Mouse (Mus musculus) G1E (cell line): Measurements from ENCODE around the gene Ovch2. TPM values are rescaled to one million over a fixed set of nuclear protein-coding genes. Genes with fewer than 3 reads are reported as not detected.

Experiments
- ATAC-seq: 2 replicates; pipeline ENCODE4 v1.8.0; 2016; ENCODE audit warnings: mild to moderate bottlenecking; ENCODE audit not compliant: insufficient number of reproducible peaks, poor library complexity, low FRiP score, severe bottlenecking; ENCODE audit errors: extremely low read depth
- DNase-seq: peaks from one replicate; pipeline ENCODE4 v3.0.0; 2012; ENCODE audit warnings: low spot score
- H3K27me3 ChIP-seq: 2 replicates; pipeline ENCODE4 v1.6.1; 2012; ENCODE audit warnings: mild to moderate bottlenecking, low read length, inconsistent platforms; ENCODE audit not compliant: insufficient read depth
- H3K36me3 ChIP-seq: replicated peaks from 2 replicates; pipeline ENCODE3; 2012; ENCODE audit warnings: mild to moderate bottlenecking, inconsistent platforms
- H3K4me1 ChIP-seq: 2 replicates; pipeline ENCODE4 v1.6.1; 2012; ENCODE audit warnings: low read depth, low read length, inconsistent platforms, mixed read lengths; ENCODE audit not compliant: insufficient read depth
- H3K4me3 ChIP-seq: 2 replicates; pipeline ENCODE4 v1.5.1; 2012; ENCODE audit warnings: low read depth, mild to moderate bottlenecking, inconsistent platforms, low read length, moderate library complexity, mixed read lengths
- H3K9me3 ChIP-seq: replicated peaks from 2 replicates; pipeline ENCODE4 v1.6.1; 2012; ENCODE audit warnings: inconsistent platforms
- CTCF ChIP-seq: IDR thresholded peaks from 2 replicates; pipeline ENCODE4 v1.5.1; 2012; ENCODE audit warnings: low read depth, low read length, inconsistent platforms, mixed read lengths
- GATA1 ChIP-seq: IDR thresholded peaks from 2 replicates; pipeline ENCODE4 v1.6.1; 2012; ENCODE audit warnings: borderline replicate concordance, low read length, inconsistent platforms, mixed read lengths
- GATA2 ChIP-seq: IDR thresholded peaks from 2 replicates; pipeline ENCODE4 v1.6.1; 2012; ENCODE audit warnings: low read depth, low read length, inconsistent platforms, borderline replicate concordance
- POLR2AphosphoS5 ChIP-seq: IDR thresholded peaks from 2 replicates; pipeline ENCODE4 v1.6.1; 2012; ENCODE audit warnings: low read depth, low read length, inconsistent platforms; ENCODE audit not compliant: insufficient replicate concordance
- TAL1 ChIP-seq: conservative IDR thresholded peaks from 2 replicates; pipeline ENCODE4 v1.6.1; 2012; ENCODE audit warnings: low read depth, low read length, inconsistent platforms, mixed read lengths
- polyA plus RNA-seq: library from polyadenylated mRNA; stranded (reverse); fragments of >175 nt; gene quantifications from 2 replicates; pipeline ENCODE4 v1.2.3, GENCODE M21; 2012
- total RNA-seq, 2 experiments: library from RNA; stranded (forward) in 1 of 2; stranded (reverse) in 1 of 2; fragments of 200-1000 nt in 1 of 2; fragments of >200 nt in 1 of 2; fragmentation: Nextera tagmentation in 1 of 2; gene quantifications; 2 replicates each; pipeline ENCODE4 v1.2.3; 2014 to 2017

The Ovch2 gene
- total and polyA plus RNA-seq, 3 experiments, result not detected

DNA sequence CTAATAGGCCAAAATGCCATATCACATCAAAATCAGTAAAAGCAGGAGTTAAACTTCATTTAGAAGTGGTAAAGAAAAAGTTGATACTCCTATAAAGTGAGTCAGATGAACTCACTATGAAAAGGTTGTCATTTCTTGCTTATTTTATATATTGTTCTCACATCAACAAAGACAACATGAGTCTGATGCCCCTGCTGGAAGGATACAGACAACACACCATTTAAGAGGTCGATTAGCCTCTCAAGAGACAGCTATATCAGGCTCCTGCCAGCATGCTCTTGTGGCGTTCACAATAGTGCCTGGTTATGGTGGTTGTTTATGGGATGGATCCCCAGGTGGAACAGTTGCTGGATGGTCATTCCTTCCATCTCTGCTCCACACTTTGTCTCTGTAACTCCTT lies 67.8 kb downstream of the Ovch2 start:
- Histone ChIP-seq H3K4me1 (no peaks in the 10 kb centered on the region), H3K9me3 (peaks cover 34% of the 10 kb centered on the region), H3K36me3 (no peaks in the 10 kb centered on the region), H3K4me3 (no peak overlapping the region), H3K27me3 (no peaks in the 10 kb centered on the region)
- DNase-seq (no peak), ATAC-seq (no peak)
- TF ChIP-seq POLR2AphosphoS5 (no peak), GATA2 (no peak), GATA1 (no peak), CTCF (no peak), TAL1 (no peak)

Other genes with a start within 250 kb of the Ovch2 start
- gene Olfml1, start 233.8 kb downstream of the Ovch2 start, total RNA-seq (2014; fragmentation: Nextera tagmentation), result not detected in 2 replicates
- gene Olfml1, start 233.8 kb downstream of the Ovch2 start, total RNA-seq (2017), result 0.17 TPM in 1 of 2 replicates, not detected in the other
- not detected in 2 replicates for gene Olfml1, start 233.8 kb downstream of the Ovch2 start, polyA plus RNA-seq
- gene Ppfibp2, start 206.0 kb downstream of the Ovch2 start, total RNA-seq (2014; fragmentation: Nextera tagmentation), result not detected in 2 replicates
- gene Ppfibp2, start 206.0 kb downstream of the Ovch2 start, total RNA-seq (2017), result 0.06 and 0.27 TPM in 2 replicates
- gene Ppfibp2, start 206.0 kb downstream of the Ovch2 start, polyA plus RNA-seq, result not detected in 2 replicates
- not detected in 2 replicates for gene 5330417H12Rik, start 176.0 kb downstream of the Ovch2 start, total RNA-seq (2014; fragmentation: Nextera tagmentation)
- not detected in 2 replicates for gene 5330417H12Rik, start 176.0 kb downstream of the Ovch2 start, total RNA-seq (2017)
- gene 5330417H12Rik, start 176.0 kb downstream of the Ovch2 start, polyA plus RNA-seq, result not detected in 2 replicates
- not detected in 2 replicates for gene Cyb5r2, start 43.2 kb downstream of the Ovch2 start, total RNA-seq (2014; fragmentation: Nextera tagmentation)
- not detected in 2 replicates for gene Cyb5r2, start 43.2 kb downstream of the Ovch2 start, total RNA-seq (2017)
- not detected in 2 replicates for gene Cyb5r2, start 43.2 kb downstream of the Ovch2 start, polyA plus RNA-seq
- not detected in 2 replicates for gene Olfr467, start 11.1 kb upstream of the Ovch2 start, total RNA-seq (2014; fragmentation: Nextera tagmentation)
- gene Olfr467, start 11.1 kb upstream of the Ovch2 start, total RNA-seq (2017), result 0.12 TPM in 1 of 2 replicates, not detected in the other
- not detected in 2 replicates for gene Olfr467, start 11.1 kb upstream of the Ovch2 start, polyA plus RNA-seq
- not detected in 2 replicates for gene Olfr469, start 24.3 kb upstream of the Ovch2 start, total RNA-seq (2014; fragmentation: Nextera tagmentation)
- gene Olfr469, start 24.3 kb upstream of the Ovch2 start, total RNA-seq (2017), result 0.12 and 0.27 TPM in 2 replicates
- not detected in 2 replicates for gene Olfr469, start 24.3 kb upstream of the Ovch2 start, polyA plus RNA-seq
- gene Olfr470, start 46.3 kb upstream of the Ovch2 start, total RNA-seq (2014; fragmentation: Nextera tagmentation), result not detected in 2 replicates
- gene Olfr470, start 46.3 kb upstream of the Ovch2 start, total RNA-seq (2017), result 0.27 TPM in 1 of 2 replicates, not detected in the other
- not detected in 2 replicates for gene Olfr470, start 46.3 kb upstream of the Ovch2 start, polyA plus RNA-seq
- gene Olfr472, start 96.7 kb upstream of the Ovch2 start, total RNA-seq (2014; fragmentation: Nextera tagmentation), result 0.19 TPM in 1 of 2 replicates, not detected in the other
- 0.16 and 0.17 TPM in 2 replicates for gene Olfr472, start 96.7 kb upstream of the Ovch2 start, total RNA-seq (2017)
- not detected in 2 replicates for gene Olfr472, start 96.7 kb upstream of the Ovch2 start, polyA plus RNA-seq
- not detected in 2 replicates for gene Olfr473, start 129.2 kb upstream of the Ovch2 start, total RNA-seq (2014; fragmentation: Nextera tagmentation)
- gene Olfr473, start 129.2 kb upstream of the Ovch2 start, total RNA-seq (2017), result 0.27 TPM in 1 of 2 replicates, not detected in the other
- gene Olfr473, start 129.2 kb upstream of the Ovch2 start, polyA plus RNA-seq, result not detected in 2 replicates
- not detected in 2 replicates for gene Olfr474, start 153.4 kb upstream of the Ovch2 start, total RNA-seq (2014; fragmentation: Nextera tagmentation)
- gene Olfr474, start 153.4 kb upstream of the Ovch2 start, total RNA-seq (2017), result 0.27 TPM in 1 of 2 replicates, not detected in the other
- gene Olfr474, start 153.4 kb upstream of the Ovch2 start, polyA plus RNA-seq, result not detected in 2 replicates
- gene Olfr476, start 163.6 kb upstream of the Ovch2 start, total RNA-seq (2014; fragmentation: Nextera tagmentation), result not detected in 2 replicates
- gene Olfr476, start 163.6 kb upstream of the Ovch2 start, total RNA-seq (2017), result 0.05 TPM in 1 of 2 replicates, not detected in the other
- gene Olfr476, start 163.6 kb upstream of the Ovch2 start, polyA plus RNA-seq, result not detected in 2 replicates
- 0.45 TPM in 1 of 2 replicates, not detected in the other for gene Olfr477, start 185.5 kb upstream of the Ovch2 start, total RNA-seq (2014; fragmentation: Nextera tagmentation)
- 0.11 TPM in 1 of 2 replicates, not detected in the other for gene Olfr477, start 185.5 kb upstream of the Ovch2 start, total RNA-seq (2017)
- not detected in 2 replicates for gene Olfr477, start 185.5 kb upstream of the Ovch2 start, polyA plus RNA-seq
- gene Olfr478, start 232.8 kb upstream of the Ovch2 start, total RNA-seq (2014; fragmentation: Nextera tagmentation), result not detected in 2 replicates
- gene Olfr478, start 232.8 kb upstream of the Ovch2 start, total RNA-seq (2017), result 0.12 TPM in 1 of 2 replicates, not detected in the other
- gene Olfr478, start 232.8 kb upstream of the Ovch2 start, polyA plus RNA-seq, result not detected in 2 replicates
- gene Olfr479, start 249.5 kb upstream of the Ovch2 start, total RNA-seq (2014; fragmentation: Nextera tagmentation), result not detected in 2 replicates
- gene Olfr479, start 249.5 kb upstream of the Ovch2 start, total RNA-seq (2017), result 0.17 and 0.55 TPM in 2 replicates
- gene Olfr479, start 249.5 kb upstream of the Ovch2 start, polyA plus RNA-seq, result not detected in 2 replicates